Mouse (Mus musculus): ENCODE data around the gene Tll2. TPM values are rescaled to one million over a fixed set of nuclear protein-coding genes. Genes with fewer than 3 reads are reported as not detected.

The Tll2 gene
- polyA plus RNA-seq, 1 experiment from 2014 or later: not detected

DNA sequence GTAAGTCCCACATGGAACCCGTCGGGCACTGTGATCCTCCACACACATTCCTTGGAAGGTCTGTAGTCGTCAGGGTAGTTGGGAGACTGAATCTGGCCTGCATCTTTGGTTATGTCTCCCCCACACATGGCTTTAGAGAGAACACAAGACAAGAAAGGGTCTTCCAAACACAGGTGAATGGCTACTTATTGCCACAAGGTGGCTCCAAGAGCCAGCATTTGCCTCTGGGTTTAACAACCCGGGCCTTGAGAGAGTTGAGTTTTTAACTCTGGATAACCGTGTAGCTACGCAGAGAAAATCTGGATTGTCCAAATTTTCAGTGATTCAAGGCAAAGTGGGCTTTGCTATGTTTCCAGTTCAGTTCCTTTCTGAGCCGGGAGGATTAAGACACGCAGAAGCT, 101.7 kb downstream of the Tll2 start:
- H3K9me3 ChIP-seq (replicated peaks; ENCODE audit: low read length): no peaks in the 10 kb centered on the region
- no peak overlapping the region for H3K27ac ChIP-seq
- H3K4me2 ChIP-seq (ENCODE audit: low read length): no peak overlapping the region
- peak; percentile 76 for DNase-seq (ENCODE audit: low spot score)
- TF ChIP-seq CTCF (IDR thresholded peaks at IDR 0.05; ENCODE audit: low read depth): peak; percentile 78
- 41% methylated on average over 8 of the region's 8 CpGs for WGBS
- no peak overlapping the region for H3K9ac ChIP-seq (ENCODE audit: low read depth, low read length)
- no peaks in the 10 kb centered on the region for H3K4me1 ChIP-seq (replicated peaks; ENCODE audit: insufficient read depth, low read length)
- no peaks in the 10 kb centered on the region for H3K27me3 ChIP-seq (ENCODE audit: insufficient read depth, low read length)
- no peak for ATAC-seq (replicated peaks; ENCODE audit: low FRiP score, low read depth)
- no peaks in the 10 kb centered on the region for H3K36me3 ChIP-seq (ENCODE audit: insufficient read depth, low read length)
- no peak overlapping the region for H3K4me3 ChIP-seq (replicated peaks; ENCODE audit: low read depth, low read length)

DNA sequence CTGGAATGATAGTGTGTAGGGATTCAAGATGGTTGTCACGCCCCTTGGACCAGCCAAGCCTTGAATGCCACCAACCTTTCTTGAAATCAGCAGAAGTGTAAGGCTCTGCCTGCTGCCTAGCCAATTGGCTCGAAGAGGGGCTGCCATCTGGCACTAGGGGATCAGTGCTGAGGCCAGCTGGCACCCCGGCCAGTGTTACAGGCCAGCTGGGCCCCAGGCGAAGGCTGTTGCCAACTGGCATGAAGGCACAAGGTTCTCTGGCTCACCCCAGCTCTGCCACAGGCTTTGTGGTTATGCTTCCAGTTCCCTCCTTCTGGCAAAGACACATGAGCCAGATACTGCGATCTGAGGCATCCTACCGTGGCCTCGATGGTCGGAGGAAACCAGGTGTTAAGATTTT, 105.2 kb downstream of the Tll2 start:
- Histone ChIP-seq H3K4me2 (ENCODE audit: low read length) (no peak overlapping the region), H3K4me1 (replicated peaks; ENCODE audit: insufficient read depth, low read length) (no peaks in the 10 kb centered on the region), H3K4me3 (replicated peaks; ENCODE audit: low read depth, low read length) (no peak overlapping the region), H3K36me3 (ENCODE audit: insufficient read depth, low read length) (no peaks in the 10 kb centered on the region), H3K9ac (ENCODE audit: low read depth, low read length) (no peak overlapping the region), H3K27me3 (ENCODE audit: insufficient read depth, low read length) (no peaks in the 10 kb centered on the region), H3K9me3 (replicated peaks; ENCODE audit: low read length) (no peaks in the 10 kb centered on the region), H3K27ac (no peak overlapping the region)
- no peak for TF ChIP-seq CTCF (IDR thresholded peaks at IDR 0.05; ENCODE audit: low read depth)
- WGBS: 73% methylated on average over 8 of the region's 8 CpGs
- DNase-seq (ENCODE audit: low spot score) (no peak), ATAC-seq (replicated peaks; ENCODE audit: low FRiP score, low read depth) (no peak)

DNA sequence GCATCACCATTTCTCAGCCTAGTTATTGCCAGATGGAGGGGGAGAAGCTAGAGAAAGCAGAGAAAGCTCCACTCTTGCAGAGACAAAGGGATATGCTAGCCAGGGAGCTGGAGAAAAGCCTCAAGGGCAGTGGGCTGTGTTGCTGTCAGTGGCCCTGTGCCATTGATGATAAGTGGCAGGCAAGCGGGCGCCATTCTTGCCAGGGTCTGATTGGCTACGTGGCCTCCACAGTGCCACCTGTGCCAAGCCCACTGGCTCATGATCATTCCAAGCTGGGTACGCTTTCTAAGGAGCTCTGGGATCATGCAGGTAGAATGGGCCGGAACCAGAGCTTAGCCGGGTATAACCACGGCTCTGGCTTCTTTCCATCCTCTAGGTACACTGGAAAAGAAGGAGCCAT, 105.8 kb downstream of the Tll2 start:
- ATAC-seq (replicated peaks; ENCODE audit: low FRiP score, low read depth) (no peak), DNase-seq (ENCODE audit: low spot score) (no peak)
- no peak overlapping the region for H3K4me3 ChIP-seq (replicated peaks; ENCODE audit: low read depth, low read length)
- no peaks in the 10 kb centered on the region for H3K4me1 ChIP-seq (replicated peaks; ENCODE audit: insufficient read depth, low read length)
- no peak overlapping the region for H3K27ac ChIP-seq
- WGBS: 86% methylated on average over 7 of the region's 7 CpGs
- no peak overlapping the region for H3K4me2 ChIP-seq (ENCODE audit: low read length)
- H3K27me3 ChIP-seq (ENCODE audit: insufficient read depth, low read length): no peaks in the 10 kb centered on the region
- no peak for TF ChIP-seq CTCF (IDR thresholded peaks at IDR 0.05; ENCODE audit: low read depth)
- no peaks in the 10 kb centered on the region for H3K36me3 ChIP-seq (ENCODE audit: insufficient read depth, low read length)
- H3K9ac ChIP-seq (ENCODE audit: low read depth, low read length): no peak overlapping the region
- H3K9me3 ChIP-seq (replicated peaks; ENCODE audit: low read length): no peaks in the 10 kb centered on the region

DNA sequence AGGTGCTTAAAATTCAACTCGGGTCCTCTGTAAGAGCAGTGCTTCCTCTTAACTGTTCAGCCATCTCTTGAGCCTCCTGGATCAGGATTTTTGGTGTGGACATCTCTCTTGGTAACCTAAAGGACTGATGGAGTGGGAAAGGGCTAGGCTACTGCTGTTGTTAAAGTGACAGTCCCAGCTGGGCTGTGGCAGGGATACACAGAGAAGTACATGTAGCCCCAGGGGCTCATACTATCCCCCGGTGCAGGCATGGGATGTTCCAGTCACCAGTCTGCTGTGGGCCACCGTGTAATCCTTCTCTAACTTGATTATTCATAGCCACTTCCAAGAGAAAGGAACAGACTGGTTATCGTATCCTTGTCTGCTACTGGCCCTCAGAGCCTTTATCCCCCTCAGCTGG, 109.6 kb downstream of the Tll2 start:
- Histone ChIP-seq H3K4me2 (ENCODE audit: low read length) (no peak overlapping the region), H3K27me3 (ENCODE audit: insufficient read depth, low read length) (no peaks in the 10 kb centered on the region), H3K4me3 (replicated peaks; ENCODE audit: low read depth, low read length) (no peak overlapping the region), H3K9me3 (replicated peaks; ENCODE audit: low read length) (no peaks in the 10 kb centered on the region), H3K27ac (no peak overlapping the region), H3K36me3 (ENCODE audit: insufficient read depth, low read length) (no peaks in the 10 kb centered on the region), H3K4me1 (replicated peaks; ENCODE audit: insufficient read depth, low read length) (no peaks in the 10 kb centered on the region), H3K9ac (ENCODE audit: low read depth, low read length) (no peak overlapping the region)
- DNase-seq (ENCODE audit: low spot score): no peak
- ATAC-seq (replicated peaks; ENCODE audit: low FRiP score, low read depth): no peak
- WGBS: 79% methylated on average over 4 of the region's 4 CpGs
- TF ChIP-seq CTCF (IDR thresholded peaks at IDR 0.05; ENCODE audit: low read depth): no peak

DNA sequence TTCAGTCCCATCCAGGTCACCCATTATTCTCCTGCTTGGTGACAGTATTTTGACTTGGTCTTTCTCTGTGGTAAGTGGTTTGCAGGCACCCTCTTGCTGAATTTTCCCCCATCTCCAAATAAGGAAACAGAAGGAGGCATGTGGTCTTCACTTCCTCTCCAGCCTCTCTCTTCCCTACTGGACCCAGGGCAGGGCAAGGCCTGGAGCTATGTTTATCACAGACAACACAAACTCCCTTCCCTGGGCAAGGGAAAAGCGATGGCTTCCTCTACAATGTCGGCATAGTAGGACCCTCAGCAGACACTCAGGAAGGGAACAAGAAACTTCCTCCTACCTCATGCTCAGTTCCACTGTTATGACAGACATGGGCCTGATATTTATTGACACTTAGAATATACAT, 114.7 kb downstream of the Tll2 start:
- no peak for TF ChIP-seq CTCF (IDR thresholded peaks at IDR 0.05; ENCODE audit: low read depth)
- ATAC-seq (replicated peaks; ENCODE audit: low FRiP score, low read depth): no peak
- H3K4me3 ChIP-seq (replicated peaks; ENCODE audit: low read depth, low read length): no peak overlapping the region

DNA sequence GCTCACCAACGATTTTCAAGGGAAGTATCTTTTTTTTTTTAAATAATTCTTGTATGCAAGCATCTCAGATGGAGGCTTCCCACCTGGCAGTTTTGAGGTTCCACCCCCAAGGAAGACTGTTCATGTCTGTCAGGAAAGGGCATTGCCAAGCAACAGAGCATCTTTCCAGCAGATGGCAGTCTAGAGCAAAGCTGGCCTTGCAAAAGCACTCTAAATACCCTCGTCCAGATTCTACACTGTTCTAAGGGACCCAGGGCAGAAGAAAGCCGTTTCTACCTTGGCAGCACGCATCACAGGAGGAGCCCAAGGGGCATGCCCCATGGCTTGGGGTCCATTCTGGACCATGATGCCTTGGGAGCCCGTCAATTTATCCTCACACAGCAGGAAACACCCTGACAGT, 116.8 kb downstream of the Tll2 start:
- no peak overlapping the region for H3K27ac ChIP-seq
- peak; percentile 83 for TF ChIP-seq CTCF (IDR thresholded peaks at IDR 0.05; ENCODE audit: low read depth)

More for the DNA sequence above, 114.7 kb downstream of the Tll2 start:
- no peaks in the 10 kb centered on the region for H3K9me3 ChIP-seq (replicated peaks; ENCODE audit: low read length)
- H3K27ac ChIP-seq: no peak overlapping the region
- no peaks in the 10 kb centered on the region for H3K36me3 ChIP-seq (ENCODE audit: insufficient read depth, low read length)
- WGBS: 66% methylated on average over 2 of the region's 2 CpGs
- no peak overlapping the region for H3K9ac ChIP-seq (ENCODE audit: low read depth, low read length)
- no peaks in the 10 kb centered on the region for H3K4me1 ChIP-seq (replicated peaks; ENCODE audit: insufficient read depth, low read length)
- H3K27me3 ChIP-seq (ENCODE audit: insufficient read depth, low read length): 0 out of 2 replicates have a peak, but pooled peaks cover 4% of the 10 kb centered on the region
- no peak for DNase-seq (ENCODE audit: low spot score)
- no peak overlapping the region for H3K4me2 ChIP-seq (ENCODE audit: low read length)

DNA sequence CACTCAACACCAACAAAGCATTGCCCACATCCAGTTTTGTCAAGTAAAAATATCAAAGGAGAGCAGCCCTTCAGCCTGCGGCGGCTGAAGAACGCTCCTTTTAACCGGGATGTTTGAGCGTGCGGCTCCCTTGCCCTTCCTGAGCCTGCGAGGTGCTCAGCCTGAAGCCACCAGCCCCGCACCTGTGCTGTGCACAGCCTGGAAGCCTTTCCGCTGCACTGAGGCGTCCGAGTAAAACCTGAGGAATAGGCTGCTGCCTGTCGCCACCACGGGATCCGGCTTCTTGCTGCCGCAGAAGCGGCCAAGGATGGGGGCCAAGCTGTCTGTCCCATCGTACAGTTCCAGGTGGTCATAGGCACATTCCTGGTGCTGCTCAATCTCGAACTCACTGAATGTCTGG, 118.1 kb downstream of the Tll2 start:
- no peaks in the 10 kb centered on the region for H3K36me3 ChIP-seq (ENCODE audit: insufficient read depth, low read length)
- no peak overlapping the region for H3K9ac ChIP-seq (ENCODE audit: low read depth, low read length)
- H3K4me3 ChIP-seq (replicated peaks; ENCODE audit: low read depth, low read length): no peak overlapping the region
- no peak for DNase-seq (ENCODE audit: low spot score)
- no peak overlapping the region for H3K27ac ChIP-seq
- H3K4me2 ChIP-seq (ENCODE audit: low read length): peak overlapping the region; percentile 19; the same call in 1 of the 2 replicates
- 0 out of 2 replicates have a peak, but pooled peaks cover 4% of the 10 kb centered on the region for H3K27me3 ChIP-seq (ENCODE audit: insufficient read depth, low read length)
- 49% methylated on average over 18 of the region's 18 CpGs for WGBS
- no peak for TF ChIP-seq CTCF (IDR thresholded peaks at IDR 0.05; ENCODE audit: low read depth)
- ATAC-seq (replicated peaks; ENCODE audit: low FRiP score, low read depth): no peak
- H3K9me3 ChIP-seq (replicated peaks; ENCODE audit: low read length): no peaks in the 10 kb centered on the region
- H3K4me1 ChIP-seq (replicated peaks; ENCODE audit: insufficient read depth, low read length): no peaks in the 10 kb centered on the region

More for the DNA sequence above, 116.8 kb downstream of the Tll2 start:
- Histone ChIP-seq H3K27me3 (ENCODE audit: insufficient read depth, low read length) (0 out of 2 replicates have a peak, but pooled peaks cover 4% of the 10 kb centered on the region), H3K36me3 (ENCODE audit: insufficient read depth, low read length) (no peaks in the 10 kb centered on the region), H3K4me1 (replicated peaks; ENCODE audit: insufficient read depth, low read length) (no peaks in the 10 kb centered on the region), H3K4me3 (replicated peaks; ENCODE audit: low read depth, low read length) (no peak overlapping the region), H3K9me3 (replicated peaks; ENCODE audit: low read length) (no peaks in the 10 kb centered on the region), H3K9ac (ENCODE audit: low read depth, low read length) (no peak overlapping the region), H3K4me2 (ENCODE audit: low read length) (no peak overlapping the region)
- WGBS: 6% methylated on average over 5 of the region's 5 CpGs
- DNase-seq (ENCODE audit: low spot score) (peak; percentile 75), ATAC-seq (replicated peaks; ENCODE audit: low FRiP score, low read depth) (0 out of 2 replicates have a peak, but pooled peaks have one; percentile 35)
